Mouse (Mus musculus) thymus, postnatal 4 days (tissue): ENCODE measurements at regions not wholly inside any gene's neighbourhood (a gene's known extent, or its start where the extent isn't known, plus 50 kb on each side); places are given as distances from the start of the nearest gene placed in this dataset.
A peak's percentile ranks its signal among the peaks of the same experiment; 100 is the strongest.
"Not testable (repeated sequence)": the region's sequence is repeated elsewhere in the genome, so short reads cannot be mapped to it uniquely, and the experiment has no call there.

Experiments used
- DNase-seq: peaks from one replicate; pipeline ENCODE4 v3.0.0; 2021

DNA sequence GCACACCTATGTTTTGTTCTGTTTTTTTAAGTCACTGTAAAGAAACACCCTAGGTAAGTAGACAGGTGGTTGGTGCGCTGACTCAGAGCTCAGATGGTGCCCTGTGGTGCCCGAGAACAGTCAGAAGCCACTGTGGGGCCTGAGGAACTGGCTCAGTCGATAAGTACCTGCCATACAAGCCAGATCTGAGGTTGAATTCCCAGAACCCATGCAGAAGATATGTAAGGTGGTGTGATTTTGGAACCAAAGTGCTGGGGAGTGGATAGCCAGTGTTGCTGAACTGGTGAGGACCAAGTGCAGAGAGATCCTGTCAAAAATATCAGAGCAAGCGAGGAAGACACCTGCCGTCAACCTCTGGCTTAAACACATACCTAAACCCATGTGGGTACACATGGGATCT is 65.4 kb downstream of the Chst1 start:
- no peak for DNase-seq

DNA sequence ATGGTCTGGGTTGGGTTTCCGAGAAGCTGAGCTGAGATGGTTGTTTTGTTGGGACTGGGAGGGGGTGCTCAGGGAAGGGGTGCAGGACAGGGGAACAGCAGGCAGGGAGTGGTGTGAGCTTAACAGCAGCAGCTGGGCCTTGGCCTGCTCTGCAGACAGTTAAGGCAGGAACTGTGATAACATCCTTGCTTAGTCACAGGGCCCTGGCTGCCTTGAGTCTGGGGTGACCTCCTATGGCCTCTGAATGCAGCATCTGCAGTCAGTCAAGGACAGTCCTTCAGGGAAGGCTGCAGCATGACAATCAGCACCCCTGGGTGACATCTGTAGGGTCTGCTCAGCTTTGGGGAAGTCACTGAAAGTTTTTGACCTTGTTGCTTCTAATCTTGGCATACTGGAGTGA is 67.7 kb downstream of the Chst1 start:
- no peak for DNase-seq

DNA sequence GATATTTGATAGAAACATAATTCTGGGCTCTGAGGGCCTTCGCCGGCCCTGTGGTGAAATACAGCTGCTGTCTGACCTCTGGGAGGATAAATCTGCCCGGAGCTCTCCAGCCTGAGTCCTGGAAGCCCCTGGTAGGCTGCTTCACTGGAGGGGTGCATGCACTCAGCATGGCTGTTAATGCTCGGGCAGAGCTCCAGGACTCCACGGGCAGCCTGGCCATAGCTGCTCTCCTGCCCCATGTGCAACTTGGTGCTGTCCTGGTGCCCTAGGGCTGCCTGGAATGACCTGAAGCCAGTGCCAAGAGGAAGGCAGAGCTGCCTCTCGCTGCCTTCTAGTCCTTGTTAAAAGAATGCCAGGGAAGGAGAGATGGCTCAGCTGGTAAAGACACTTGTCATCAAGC is 68.2 kb downstream of the Chst1 start:
- DNase-seq, result no peak

DNA sequence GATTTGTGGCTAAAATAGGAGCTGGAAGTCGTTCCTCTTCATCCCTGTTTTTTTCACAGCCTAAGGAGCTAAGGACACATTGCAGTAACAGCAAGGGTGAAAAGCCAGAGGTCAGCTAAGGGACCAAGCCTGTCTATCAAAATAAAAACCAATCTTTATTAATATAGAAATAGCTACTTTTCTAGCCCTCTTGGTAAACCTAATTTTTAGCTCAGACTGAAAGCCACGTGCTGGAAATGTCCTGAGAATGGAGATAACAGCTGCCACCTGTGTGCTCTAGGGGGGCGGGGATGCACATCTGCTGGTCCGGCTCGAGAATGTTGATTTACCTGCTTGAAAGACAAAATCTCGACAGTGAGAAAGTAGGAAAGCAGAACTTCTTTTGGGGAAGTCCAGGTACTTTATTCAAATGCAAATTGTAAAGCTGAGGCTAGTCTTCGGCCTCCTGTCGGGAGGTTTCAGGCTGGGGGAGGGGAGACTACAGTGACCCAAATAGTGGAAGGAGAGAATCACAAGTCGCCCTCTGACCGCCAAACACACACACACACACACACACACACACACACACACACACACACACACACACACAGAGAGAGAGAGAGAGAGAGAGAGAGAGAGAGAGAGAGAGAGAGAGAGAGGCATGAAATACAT is 70.0 kb downstream of the Chst1 start:
- DNase-seq, result not testable (repeated sequence)

DNA sequence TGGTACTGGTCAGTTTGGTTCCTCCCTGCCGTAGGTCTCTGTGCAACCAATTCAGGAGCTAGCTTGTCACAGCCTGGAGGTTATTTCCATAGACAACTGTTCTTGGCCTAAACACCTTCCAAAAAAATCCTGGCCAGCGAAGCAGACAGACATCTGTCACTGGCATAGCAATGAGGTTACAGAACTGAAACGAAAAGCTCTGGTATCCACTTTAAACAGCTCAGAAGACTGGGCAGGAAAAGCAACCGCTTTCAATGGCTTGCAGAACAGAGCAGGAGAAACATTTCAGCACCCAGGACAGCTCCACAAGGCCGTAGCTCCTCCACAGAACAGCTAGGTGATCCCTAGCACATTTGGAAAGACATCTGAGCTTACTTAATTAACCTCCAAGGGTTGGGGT is 72.1 kb downstream of the Chst1 start:
- peak; percentile 68 for DNase-seq

DNA sequence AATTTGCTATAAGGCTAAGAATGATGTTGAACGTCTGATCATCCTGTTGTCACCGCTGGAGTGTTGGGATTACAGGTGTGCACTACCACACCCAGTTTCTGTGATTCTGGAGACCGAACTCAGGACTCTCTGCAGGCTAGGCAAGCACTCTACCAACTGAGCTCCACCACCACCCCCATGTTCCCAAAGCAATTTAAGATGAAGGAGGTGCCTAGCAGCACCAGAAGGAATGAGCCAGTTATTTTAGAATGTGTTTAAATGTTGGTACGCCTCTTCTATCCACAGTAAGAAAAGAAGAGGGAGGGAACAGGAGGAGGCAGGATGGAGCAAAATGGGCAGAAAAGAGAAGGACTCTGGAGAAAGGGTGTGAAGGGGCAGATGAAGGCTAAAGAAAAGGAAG is 72.6 kb downstream of the Chst1 start:
- no peak for DNase-seq

DNA sequence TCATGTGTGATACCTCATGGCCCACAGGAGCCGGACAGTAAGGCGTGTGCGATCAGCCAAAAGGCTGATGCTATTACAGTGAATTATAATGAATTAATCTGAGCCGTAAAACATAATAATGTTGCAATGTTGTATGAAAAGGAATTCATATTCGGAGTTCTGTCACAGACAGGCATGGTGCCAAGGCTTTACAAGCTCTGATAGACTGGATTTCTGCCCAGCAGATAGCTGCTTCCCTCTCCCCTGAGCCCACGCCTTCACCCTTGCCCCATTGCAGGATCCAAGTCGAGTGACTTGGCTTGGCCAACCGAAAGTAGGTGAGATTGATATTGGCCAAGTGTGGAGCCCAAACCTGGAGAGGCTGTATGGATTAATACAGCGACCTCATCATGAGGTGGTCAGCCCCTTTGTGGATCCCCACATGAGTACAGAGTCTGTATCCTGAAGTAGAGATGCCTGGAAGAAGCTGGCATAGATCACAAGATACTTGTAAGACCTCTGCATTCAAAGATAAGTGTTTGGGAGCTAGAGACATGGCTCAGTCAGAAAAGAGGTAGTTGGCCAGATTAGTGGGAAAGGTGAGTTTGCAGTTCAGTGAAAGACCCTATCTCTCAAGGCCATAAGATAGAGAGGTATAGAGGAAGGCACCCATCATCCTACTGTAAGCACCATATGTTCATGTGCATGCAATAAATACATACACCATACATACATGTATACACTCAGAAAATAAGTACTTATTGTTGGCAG is 73.7 kb downstream of the Chst1 start:
- no peak for DNase-seq

DNA sequence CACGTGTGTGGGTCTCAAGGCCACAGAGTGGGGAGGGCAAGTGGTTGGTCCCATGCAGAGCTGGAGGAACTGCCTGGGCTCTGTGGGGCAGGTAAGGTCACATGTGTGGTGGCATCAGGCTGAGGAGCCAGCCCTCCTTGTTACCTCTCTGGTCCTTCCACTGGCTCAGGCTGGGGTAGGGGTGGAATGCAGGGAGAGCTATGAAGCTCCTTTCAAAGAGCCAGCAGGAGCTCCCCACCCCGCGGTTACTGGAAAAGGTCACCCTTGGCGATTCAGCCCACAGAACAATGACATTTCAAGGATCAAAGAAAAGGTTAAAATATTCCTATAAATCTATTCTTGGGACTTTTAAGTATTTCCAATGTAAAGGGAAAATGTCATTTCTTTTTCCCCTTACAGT is 74.4 kb downstream of the Chst1 start:
- no peak for DNase-seq

DNA sequence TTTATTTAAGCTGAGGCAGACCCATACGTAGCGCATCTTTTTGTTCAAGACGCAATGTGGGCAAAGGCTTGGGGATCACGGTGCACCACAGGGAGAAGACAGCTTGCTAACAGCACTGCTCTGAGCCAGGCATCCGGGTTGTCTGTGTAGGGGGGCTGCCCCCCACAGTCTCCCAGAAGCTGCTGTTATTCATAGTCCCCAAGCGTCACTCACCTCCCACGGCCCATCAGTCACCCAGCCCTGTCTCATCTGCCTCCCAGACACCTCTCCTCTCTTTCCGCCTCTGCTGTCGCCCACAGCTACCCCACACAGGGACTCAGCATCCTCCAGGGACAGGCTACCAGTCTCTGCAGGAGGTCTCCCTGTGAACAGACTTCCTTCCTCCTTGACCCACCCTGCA is 75.7 kb downstream of the Chst1 start:
- no peak for DNase-seq

DNA sequence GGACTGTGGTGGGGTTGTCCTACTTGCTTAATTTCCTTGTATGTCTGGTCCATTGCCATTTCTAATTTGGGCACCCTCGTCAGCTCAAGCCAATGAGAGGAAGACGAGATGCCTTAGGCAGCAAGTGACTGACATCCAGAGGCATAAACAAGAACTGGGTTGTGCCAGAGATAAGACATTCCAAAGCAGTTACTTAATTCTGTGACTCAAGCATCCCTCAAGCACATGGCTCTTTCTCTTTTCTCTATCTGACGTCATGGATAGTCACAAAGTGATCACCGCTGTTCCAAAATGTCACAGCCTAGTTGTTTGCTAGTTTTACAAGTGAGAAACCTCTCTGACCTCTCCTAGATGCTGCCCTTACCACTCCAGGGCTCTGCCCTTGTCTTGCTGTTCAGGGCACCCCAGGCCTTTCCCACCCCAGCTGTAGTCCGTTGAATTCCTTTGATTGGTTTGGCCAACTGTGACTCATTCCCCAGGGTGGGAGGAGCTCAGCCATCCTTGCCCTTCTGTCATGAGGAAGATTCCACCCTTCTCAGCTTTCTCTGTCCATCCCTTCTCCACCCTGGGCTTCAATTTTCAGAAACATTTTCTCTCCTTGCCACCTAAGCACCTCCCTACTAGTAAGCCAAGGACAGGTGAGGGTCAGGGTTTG is 78.9 kb downstream of the Chst1 start:
- DNase-seq, result no peak

DNA sequence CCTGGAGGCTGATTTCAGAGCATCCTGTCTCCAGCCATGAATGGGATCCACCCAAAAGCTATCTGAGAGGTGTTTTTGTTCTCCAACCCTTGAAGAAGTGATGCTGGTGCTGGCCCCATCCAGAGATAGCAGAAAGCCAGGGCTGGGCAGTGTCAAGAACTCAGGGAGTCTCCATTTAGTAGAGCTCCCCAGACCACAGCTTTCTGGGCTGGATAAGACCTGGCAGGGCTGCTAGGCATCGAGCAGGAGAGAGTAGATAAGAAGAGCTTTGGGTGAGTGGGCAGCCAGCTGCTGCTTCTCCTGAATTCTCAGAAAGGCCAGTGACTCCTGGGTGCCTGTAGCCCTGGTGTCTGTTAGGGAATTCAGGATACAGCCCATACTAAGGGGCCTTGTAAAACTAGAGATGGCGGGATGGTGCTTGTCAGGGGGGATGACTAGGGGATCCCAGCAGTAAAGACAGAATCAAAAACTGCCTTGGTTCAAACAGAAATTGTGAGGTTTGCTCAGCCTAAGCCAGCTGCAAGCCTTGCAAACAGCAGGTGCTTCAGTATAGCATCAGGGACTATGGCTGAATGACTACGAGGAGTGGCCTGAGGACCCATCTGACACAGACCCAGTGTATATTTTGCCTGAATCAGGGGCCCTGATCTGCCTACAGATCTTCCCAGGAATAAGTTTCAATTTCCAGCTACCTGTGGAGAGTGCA is 79.6 kb downstream of the Chst1 start:
- DNase-seq, result no peak

DNA sequence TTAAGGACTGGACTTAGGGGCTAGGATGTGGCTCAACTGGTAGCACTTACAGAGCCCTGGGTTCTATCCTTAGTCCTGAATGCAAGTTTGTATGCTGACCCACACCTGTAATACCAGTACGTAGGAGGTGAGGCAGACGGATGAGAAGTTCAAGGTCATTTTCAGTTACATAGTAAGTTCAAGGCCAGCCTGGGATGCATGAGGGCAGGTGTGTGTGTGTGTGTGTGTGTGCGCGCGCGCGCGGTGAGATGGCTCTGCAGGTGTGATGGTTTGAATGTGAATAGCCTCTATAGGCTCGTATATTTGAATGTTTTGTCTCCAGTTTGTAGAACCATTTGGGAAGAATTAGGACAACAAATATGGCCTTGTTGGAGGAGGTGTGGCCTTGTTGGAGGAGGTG is 82.7 kb downstream of the Chst1 start:
- no peak for DNase-seq

DNA sequence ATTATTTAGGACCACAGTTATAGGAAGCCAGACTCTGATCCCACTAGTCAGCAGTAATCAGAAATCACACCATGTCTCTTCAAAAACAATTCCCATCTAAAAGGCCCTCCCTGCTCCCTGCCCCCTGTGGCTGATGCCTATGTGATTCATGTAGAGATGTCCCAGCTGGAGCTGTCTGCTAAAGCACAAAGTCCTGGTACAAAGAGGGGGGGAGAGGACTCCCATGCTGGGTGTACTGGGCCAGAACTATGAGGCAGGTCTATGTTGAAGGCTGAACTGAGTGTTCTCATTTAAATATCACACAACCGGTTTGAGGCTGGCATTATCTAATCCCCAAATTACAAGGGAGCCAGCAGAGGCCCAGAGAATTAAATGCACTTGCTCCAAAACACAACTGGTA is 88.2 kb downstream of the Chst1 start:
- no peak for DNase-seq

DNA sequence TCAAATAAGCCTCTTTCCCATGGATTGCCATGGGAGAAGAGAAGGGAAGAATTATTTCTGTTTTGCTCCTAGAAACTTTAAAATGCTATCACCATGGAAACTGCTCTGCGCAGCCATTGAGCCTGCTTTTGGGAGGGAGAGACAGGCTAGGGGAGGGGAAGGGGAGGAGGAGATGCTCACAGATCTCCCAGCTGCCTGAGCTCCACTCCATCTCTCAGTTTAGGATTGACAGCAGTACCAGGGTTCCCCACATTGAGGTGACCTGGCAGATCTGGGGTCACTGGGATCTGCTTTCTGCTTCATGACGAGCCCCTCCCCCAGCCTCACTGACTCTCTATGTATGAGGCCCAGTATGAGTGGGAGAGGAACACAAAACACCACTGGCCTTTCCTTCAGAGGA is 89.7 kb downstream of the Chst1 start:
- DNase-seq, result no peak

DNA sequence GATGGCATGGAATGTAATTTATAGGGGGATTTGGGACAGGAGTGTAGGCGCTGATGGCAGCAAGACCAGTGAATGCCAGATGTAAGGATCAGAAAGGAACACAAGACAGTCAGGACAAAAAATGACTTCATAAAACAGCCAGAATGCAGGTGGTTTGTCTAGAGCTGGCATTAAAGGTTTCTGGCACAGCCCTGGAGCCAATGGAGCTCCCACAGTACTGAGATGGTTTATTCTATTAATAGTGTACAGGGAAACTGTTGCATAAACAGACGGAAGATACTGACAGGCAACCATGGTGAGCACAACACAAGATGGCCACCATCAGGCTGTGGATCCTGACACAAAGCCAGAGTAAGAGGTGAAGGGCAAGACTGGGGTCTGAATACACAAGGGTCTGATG is 90.8 kb downstream of the Chst1 start:
- DNase-seq, result no peak

DNA sequence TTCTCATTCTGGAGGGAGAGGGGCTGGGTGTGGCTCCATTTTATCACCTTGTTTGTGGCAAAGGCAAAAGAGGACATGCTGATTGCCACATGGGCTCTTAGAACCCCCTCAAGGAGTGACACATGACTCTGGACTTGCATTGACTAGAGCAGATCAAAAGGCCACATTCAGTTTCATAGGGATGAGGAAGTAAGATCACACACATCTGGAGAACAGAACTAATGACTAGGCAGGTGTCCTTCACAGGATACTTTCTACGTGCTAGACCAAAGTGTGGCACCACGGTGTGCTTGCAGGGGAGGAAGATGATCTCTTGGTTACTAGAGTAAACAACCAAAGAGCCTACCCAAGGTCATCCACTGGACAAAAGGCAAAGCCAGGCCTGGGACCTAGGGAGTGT is 91.9 kb downstream of the Chst1 start:
- no peak for DNase-seq

DNA sequence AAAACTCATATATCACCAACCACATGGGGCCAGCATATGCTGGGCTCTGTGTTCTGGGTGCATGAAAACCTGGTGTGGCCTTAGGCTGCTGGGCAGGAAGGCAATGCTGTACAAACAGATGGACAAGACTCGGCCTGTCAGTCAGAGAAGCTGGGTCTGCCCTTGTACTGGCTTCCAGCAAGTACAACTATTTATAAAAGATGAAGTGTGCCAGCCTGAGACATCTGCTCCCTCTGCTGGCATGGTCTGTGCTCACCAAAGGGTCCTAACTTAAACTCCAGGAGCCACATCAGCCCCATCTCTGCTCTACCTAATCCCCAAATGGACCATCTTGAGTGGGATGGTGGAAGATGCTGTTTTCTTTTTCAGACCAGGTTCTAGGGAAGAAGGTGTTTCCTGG is 93.1 kb downstream of the Chst1 start:
- no peak for DNase-seq

DNA sequence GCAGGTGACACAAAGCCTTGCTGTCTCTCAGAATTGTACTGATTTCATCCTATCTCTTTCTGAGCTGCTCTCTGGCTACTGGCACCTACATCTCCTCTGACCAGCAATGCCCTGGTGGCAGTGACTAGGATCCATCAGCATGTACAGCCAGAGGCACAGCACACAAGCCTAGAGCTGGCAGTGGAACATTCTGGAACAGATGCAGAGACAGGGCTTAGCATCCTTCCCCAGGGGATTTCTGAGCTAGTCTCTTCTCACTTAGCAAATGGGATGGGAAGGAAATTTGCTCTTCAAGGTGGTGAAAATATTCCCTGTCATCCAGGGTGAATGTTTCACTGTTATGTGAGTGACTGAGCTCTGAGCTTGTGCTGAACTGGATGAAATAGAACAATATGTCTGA is 93.5 kb downstream of the Chst1 start:
- DNase-seq, result no peak

DNA sequence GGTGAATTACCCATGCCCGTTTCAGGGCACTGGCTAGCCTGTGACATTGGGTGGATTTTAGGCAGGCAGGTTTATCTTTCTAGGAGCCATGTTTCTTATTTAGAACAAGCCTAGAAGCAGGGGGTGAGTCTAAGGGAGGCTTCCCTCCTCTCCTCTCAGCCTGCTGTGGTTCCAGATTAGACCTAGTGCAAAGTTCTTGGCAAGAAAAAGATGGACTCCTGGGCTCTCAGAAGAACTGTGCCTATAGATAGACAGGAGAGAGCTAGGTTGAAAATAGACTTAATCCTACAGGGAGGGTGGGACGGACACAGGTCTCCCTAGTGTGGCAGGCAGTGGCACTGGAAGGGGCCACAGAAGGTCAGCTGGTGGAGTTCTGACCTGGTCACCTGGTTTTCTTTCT is 95.3 kb downstream of the Chst1 start:
- no peak for DNase-seq

DNA sequence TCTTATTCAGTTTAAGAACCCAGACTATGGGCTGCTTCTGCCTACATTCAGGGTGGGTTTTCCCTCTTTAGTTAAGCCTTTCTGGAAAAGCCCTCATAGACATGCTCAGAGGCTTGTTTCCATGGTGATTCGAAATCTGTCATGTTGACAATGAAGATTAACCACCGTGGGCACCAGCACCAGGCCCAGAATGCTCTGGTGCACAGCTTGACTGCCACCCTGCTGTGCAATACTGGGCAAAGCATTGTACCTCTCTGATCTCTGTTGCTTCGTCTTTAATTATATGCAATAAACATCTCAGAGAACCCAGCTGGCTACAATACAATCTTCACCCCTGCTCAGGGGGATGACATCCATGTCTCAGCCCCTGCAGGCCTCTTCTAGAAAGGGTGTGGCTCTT is 96.4 kb downstream of the Chst1 start:
- no peak for DNase-seq

DNA sequence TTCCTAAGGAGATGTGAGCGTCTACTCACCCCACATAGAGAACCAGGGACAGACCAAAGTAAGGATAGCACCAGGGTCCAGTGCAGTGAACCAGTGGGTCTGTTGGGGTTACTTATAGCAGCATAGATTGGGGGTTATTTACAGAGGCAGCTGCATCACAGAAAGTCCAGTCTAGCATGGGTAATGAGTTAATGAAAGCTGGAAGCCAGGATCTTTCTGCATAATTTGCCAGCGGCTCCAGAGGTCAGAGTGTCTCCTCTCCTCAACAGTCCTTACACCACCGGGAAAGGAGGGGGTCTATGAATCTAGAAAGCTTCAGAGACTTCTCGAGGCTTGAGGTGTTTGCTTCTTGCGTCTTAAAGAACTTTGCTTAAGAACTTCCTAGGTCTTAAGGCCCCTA is 98.2 kb downstream of the Chst1 start:
- DNase-seq, result no peak

DNA sequence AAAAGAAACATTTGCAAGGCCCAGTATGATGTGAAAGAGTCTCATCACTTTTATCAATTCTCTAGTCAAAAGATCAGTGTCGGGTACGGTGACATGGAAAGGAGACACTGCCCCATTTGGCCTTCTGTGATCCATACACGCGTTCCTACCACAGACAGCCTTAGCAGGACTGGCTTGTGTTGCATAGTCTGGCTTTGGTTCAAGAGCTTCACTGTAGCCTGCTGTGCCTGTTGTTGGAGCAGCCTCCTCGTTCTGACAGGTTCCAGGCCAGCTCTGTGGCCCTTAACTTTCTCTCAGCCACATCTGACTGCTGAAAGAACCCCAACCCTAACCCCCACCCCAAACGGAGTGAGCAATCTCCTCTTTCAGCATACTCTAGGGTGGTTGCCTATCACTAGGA is 99.9 kb downstream of the Chst1 start:
- no peak for DNase-seq

DNA sequence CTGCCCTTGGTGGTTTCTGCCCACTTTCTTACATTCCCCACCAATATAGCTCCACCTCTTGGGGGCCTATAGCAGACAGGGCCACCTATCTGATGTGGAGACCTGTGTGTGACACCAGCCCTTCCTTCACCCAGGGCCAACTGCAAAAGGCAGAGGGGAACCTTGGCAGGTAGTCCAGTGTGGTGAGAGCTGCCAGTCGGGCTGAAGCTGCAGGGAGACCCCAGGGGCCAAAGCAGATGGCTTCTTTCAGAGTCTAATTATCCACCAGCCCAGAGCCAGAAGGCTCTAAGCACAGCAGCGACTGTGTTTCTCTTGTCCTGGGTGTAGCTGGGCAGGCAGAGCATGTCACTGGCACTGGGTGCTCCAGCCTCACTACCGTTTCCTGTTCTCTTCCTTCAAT is 104.5 kb downstream of the Chst1 start:
- no peak for DNase-seq

DNA sequence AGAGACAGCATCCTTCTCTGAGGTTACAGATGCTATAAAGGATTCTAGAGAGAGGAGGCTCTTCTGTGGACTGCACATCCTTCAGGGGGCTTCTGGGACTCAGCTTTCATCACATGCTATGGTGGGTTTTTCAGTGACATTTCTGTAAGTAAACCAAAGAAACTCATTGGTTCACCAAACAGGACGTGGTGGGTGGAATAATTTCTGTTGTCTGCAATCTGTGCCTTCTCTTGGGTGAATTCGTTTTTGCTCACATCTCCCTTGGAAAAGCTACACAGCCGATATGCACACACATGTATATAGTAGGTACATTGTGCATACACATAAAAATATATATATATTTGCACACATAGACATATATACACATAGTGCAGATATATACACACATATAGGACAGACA is 110.2 kb downstream of the Chst1 start:
- no peak for DNase-seq
